Mouse (Mus musculus): Measurements from ENCODE around the gene Stmn3.

Gene Stmn3

GRCm38 (mm10) chr2:181286629-181287337, 27.5 kb downstream of the Stmn3 start:
- no peak for DNase-seq (ENCODE audit: low spot score in 2 of 2)

DNA sequence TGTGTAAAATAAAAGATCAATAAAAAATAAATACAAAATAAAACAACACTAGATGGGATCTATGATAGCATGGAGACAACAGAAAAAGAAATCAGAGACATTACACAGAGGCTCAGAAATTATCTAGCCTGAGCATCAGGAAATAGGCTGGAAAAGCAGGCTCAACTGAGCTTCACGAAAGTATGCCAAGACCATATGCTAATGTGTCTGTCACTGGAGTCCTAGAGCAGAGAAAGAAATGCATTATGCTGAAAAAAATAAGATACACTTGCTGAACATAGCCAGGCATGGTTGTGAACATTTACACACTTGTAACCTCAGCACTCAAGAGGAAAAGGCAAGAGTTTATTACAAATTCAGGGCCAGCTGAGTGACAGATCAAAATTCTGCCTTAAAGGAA, 34.3 kb downstream of the Stmn3 start:
- DNase-seq (ENCODE audit: low spot score in 2 of 2) = no peak

GRCm38 (mm10) chr2:181277866-181278265, 36.4 kb downstream of the Stmn3 start:
- DNase-seq (ENCODE audit: low spot score in 2 of 2) = no peak

GRCm38 (mm10) chr2:181276766-181277165, 37.5 kb downstream of the Stmn3 start:
- DNase-seq (ENCODE audit: low spot score in 2 of 2) = no peak

GRCm38 (mm10) chr2:181274639-181275038, 39.7 kb downstream of the Stmn3 start:
- DNase-seq (ENCODE audit: low spot score in 2 of 2) = no peak

- DNase-seq (ENCODE audit: low spot score in 2 of 2) = no peak
Measured at GRCm38 (mm10) chr2:181273829-181274228, 40.5 kb downstream of the Stmn3 start.

- DNase-seq (ENCODE audit: low spot score in 2 of 2) = no peak
Measured at GRCm38 (mm10) chr2:181272092-181272491, 42.2 kb downstream of the Stmn3 start.

- DNase-seq (ENCODE audit: low spot score in 2 of 2) = no peak
Measured at GRCm38 (mm10) chr2:181266839-181267238, 47.5 kb downstream of the Stmn3 start.

Data from urinary bladder, postnatal 4 days (tissue).